Mouse (Mus musculus) myocyte (in vitro differentiated cells): ENCODE measurements around the gene Ntn5. TPM values are rescaled to one million over a fixed set of nuclear protein-coding genes. Genes with fewer than 3 reads are reported as not detected.
A peak's percentile ranks its signal among the peaks of the same experiment; 100 is the strongest.

Experiments used
- H3K27me3 ChIP-seq: one replicate; pipeline ENCODE4 v1.6.1; 2011; ENCODE audit not compliant: control insufficient read depth, insufficient read depth, insufficient read length
- H3K36me3 ChIP-seq: one replicate; pipeline ENCODE4 v1.6.1; 2011; ENCODE audit not compliant: control insufficient read depth, insufficient read depth
- H3K4me2 ChIP-seq: one replicate; pipeline ENCODE4 v1.6.1; 2011; ENCODE audit warnings: low read depth, control low read depth
- H3K4me3 ChIP-seq: one replicate; pipeline ENCODE4 v1.5.1; 2011; ENCODE audit warnings: mild to moderate bottlenecking, control low read depth, moderate library complexity
- H3K79me2 ChIP-seq: one replicate; pipeline ENCODE4 v1.6.1; 2011; ENCODE audit not compliant: control insufficient read depth, insufficient read depth
- H3ac ChIP-seq: one replicate; pipeline ENCODE4 v1.6.1; 2011; ENCODE audit not compliant: control insufficient read depth, insufficient read length
- CEBPB ChIP-seq: IDR thresholded peaks from 2 replicates; pipeline ENCODE4 v1.6.1; 2011; ENCODE audit warnings: mild to moderate bottlenecking, moderate library complexity; ENCODE audit not compliant: poor library complexity, insufficient read depth, severe bottlenecking
- E2F4 ChIP-seq: IDR thresholded peaks from one replicate; pipeline ENCODE4 v1.6.1; 2011; ENCODE audit warnings: mild to moderate bottlenecking, control low read depth, moderate library complexity; ENCODE audit not compliant: insufficient read depth
- MAX ChIP-seq: IDR thresholded peaks from one replicate; pipeline ENCODE4 v1.6.1; 2011; ENCODE audit warnings: low read depth, mild to moderate bottlenecking, control low read depth
- MYOD1 ChIP-seq, 3 experiments: IDR thresholded peaks; one replicate each; pipeline ENCODE4 v1.6.1; 2011; ENCODE audit warnings: control low read depth in 2 of 3, low read depth in 2 of 3, mild to moderate bottlenecking in 2 of 3, moderate library complexity in 1 of 3; ENCODE audit not compliant: insufficient read length in 2 of 3, control insufficient read depth in 1 of 3
- MYOG ChIP-seq, 3 experiments: IDR thresholded peaks; one replicate each; pipeline ENCODE4 v1.6.1; 2011; ENCODE audit warnings: control low read depth in 2 of 3, low read depth in 2 of 3, mild to moderate bottlenecking in 2 of 3; ENCODE audit not compliant: insufficient read length in 2 of 3, control insufficient read depth in 1 of 3, insufficient read depth in 1 of 3
- POLR2A ChIP-seq: IDR thresholded peaks from one replicate; pipeline ENCODE4 v1.6.1; 2011; ENCODE audit warnings: low read depth, mild to moderate bottlenecking, control low read depth, moderate library complexity; ENCODE audit not compliant: insufficient read length
- POLR2AphosphoS2 ChIP-seq: IDR thresholded peaks from one replicate; pipeline ENCODE4 v1.6.1; 2011; ENCODE audit warnings: low read depth, control low read depth; ENCODE audit not compliant: insufficient read length
- REST ChIP-seq: IDR thresholded peaks from one replicate; pipeline ENCODE4 v1.6.1; 2011; ENCODE audit warnings: mild to moderate bottlenecking, control low read depth, moderate library complexity; ENCODE audit not compliant: insufficient read depth, insufficient read length
- SRF ChIP-seq: IDR thresholded peaks from one replicate; pipeline ENCODE4 v1.6.1; 2011; ENCODE audit warnings: low read depth; ENCODE audit not compliant: control insufficient read depth, insufficient read length
- TCF12 ChIP-seq: IDR thresholded peaks from one replicate; pipeline ENCODE4 v1.6.1; 2011; ENCODE audit warnings: mild to moderate bottlenecking, control low read depth; ENCODE audit not compliant: poor library complexity, insufficient read depth, severe bottlenecking
- TCF3 ChIP-seq: IDR thresholded peaks from one replicate; pipeline ENCODE4 v1.6.1; 2011; ENCODE audit warnings: low read depth, control low read depth; ENCODE audit not compliant: insufficient read length
- USF1 ChIP-seq: IDR thresholded peaks from one replicate; pipeline ENCODE4 v1.6.1; 2011; ENCODE audit warnings: low read depth, mild to moderate bottlenecking, control low read depth, moderate library complexity
- polyA plus RNA-seq: library from polyadenylated mRNA; unstranded; fragments of >200 nt; fragmentation: generic; extraction: Trizol; gene quantifications from one replicate; pipeline ENCODE4 v1.2.1, GENCODE M21; 2012; ENCODE audit warnings: missing spikeins

The Ntn5 gene
- polyA plus RNA-seq, 1 experiment: 3.6 TPM

GRCm38 (mm10) chr7:45708221-45708761 lies 24.5 kb downstream of the Ntn5 start:
- Histone ChIP-seq H3K4me2 (peak overlapping the region; percentile 73), H3K27me3 (no peaks in the 10 kb centered on the region), H3K79me2 (no peaks in the 10 kb centered on the region), H3ac (no peak overlapping the region), H3K36me3 (no peaks in the 10 kb centered on the region), H3K4me3 (peak overlapping the region; percentile 51)
- TF ChIP-seq POLR2AphosphoS2: peak; percentile 84
- TF ChIP-seq MYOD1 (IDR thresholded peaks at IDR 0.05; ENCODE audit: control insufficient read depth in 1 of 3, insufficient read length in 2 of 3, low read depth in 2 of 3): no peak

GRCm38 (mm10) chr7:45709036-45709435 lies 25.2 kb downstream of the Ntn5 start:
- Histone ChIP-seq H3K4me2 (no peak overlapping the region), H3K27me3 (no peaks in the 10 kb centered on the region), H3K79me2 (peaks cover 3% of the 10 kb centered on the region), H3K4me3 (no peak overlapping the region), H3ac (no peak overlapping the region), H3K36me3 (no peaks in the 10 kb centered on the region)
- no peak for TF ChIP-seq MYOD1 (IDR thresholded peaks at IDR 0.05; ENCODE audit: control insufficient read depth in 1 of 3, insufficient read length in 2 of 3, low read depth in 2 of 3)
- no peak for TF ChIP-seq REST
- no peak for TF ChIP-seq CEBPB
- TF ChIP-seq E2F4: no peak
- peak; percentile 57 for TF ChIP-seq POLR2AphosphoS2

- Histone ChIP-seq H3ac (no peak overlapping the region), H3K36me3 (no peaks in the 10 kb centered on the region), H3K27me3 (no peaks in the 10 kb centered on the region), H3K79me2 (peaks cover 10% of the 10 kb centered on the region), H3K4me2 (no peak overlapping the region), H3K4me3 (no peak overlapping the region)
- TF ChIP-seq POLR2AphosphoS2 (peak; percentile 97), SRF (no peak), USF1 (no peak), MAX (no peak), POLR2A (peak; percentile 51)
Measured at GRCm38 (mm10) chr7:45709677-45710355, 26.0 kb downstream of the Ntn5 start.

GRCm38 (mm10) chr7:45710477-45711191 lies 26.8 kb downstream of the Ntn5 start:
- H3K4me3 ChIP-seq: no peak overlapping the region
- H3K27me3 ChIP-seq: no peaks in the 10 kb centered on the region
- H3K4me2 ChIP-seq: no peak overlapping the region
- no peaks in the 10 kb centered on the region for H3K36me3 ChIP-seq
- H3ac ChIP-seq: no peak overlapping the region
- TF ChIP-seq POLR2AphosphoS2: peak; percentile 92
- TF ChIP-seq MAX: no peak
- H3K79me2 ChIP-seq: peaks cover 14% of the 10 kb centered on the region

- Histone ChIP-seq H3K4me3 (no peak overlapping the region), H3K79me2 (peaks cover 22% of the 10 kb centered on the region), H3K36me3 (no peaks in the 10 kb centered on the region), H3K27me3 (no peaks in the 10 kb centered on the region), H3K4me2 (no peak overlapping the region), H3ac (no peak overlapping the region)
- TF ChIP-seq REST: no peak
- TF ChIP-seq MYOD1 (IDR thresholded peaks at IDR 0.05; ENCODE audit: control insufficient read depth in 1 of 3, insufficient read length in 2 of 3, low read depth in 2 of 3): no peak
- TF ChIP-seq POLR2A: peak; percentile 25
- TF ChIP-seq MAX: no peak
- no peak for TF ChIP-seq USF1
- TF ChIP-seq MYOG (IDR thresholded peaks at IDR 0.05; ENCODE audit: control insufficient read depth in 1 of 3, insufficient read depth in 1 of 3, insufficient read length in 2 of 3, low read depth in 2 of 3): no peak
- no peak for TF ChIP-seq TCF12
- TF ChIP-seq TCF3: no peak
- TF ChIP-seq POLR2AphosphoS2: peak; percentile 85
- TF ChIP-seq SRF: no peak
- no peak for TF ChIP-seq E2F4
- TF ChIP-seq CEBPB: no peak
Measured at GRCm38 (mm10) chr7:45711316-45712021, 27.6 kb downstream of the Ntn5 start.
